Mouse (Mus musculus) hematopoietic stem cell, adult 5-6 weeks (primary cell): ENCODE data around the gene Faap100. TPM values are rescaled to one million over a fixed set of nuclear protein-coding genes. Genes with fewer than 3 reads are reported as not detected.
"Not testable (repeated sequence)": the region's sequence is repeated elsewhere in the genome, so short reads cannot be mapped to it uniquely, and the experiment has no call there.

Experiments used
- ATAC-seq, 2 experiments: fragments of 125-278 bp in 1 of 2; replicated peaks in 1 of 2; 2 replicates each; pipeline ENCODE4 v1.8.0; 2016 to 2017; ENCODE audit warnings: inconsistent platforms in 2 of 2, mild to moderate bottlenecking in 2 of 2, moderate number of reproducible peaks in 2 of 2, low read depth in 1 of 2, moderate TSS enrichment in 1 of 2; ENCODE audit not compliant: low FRiP score in 2 of 2, poor library complexity in 2 of 2, severe bottlenecking in 2 of 2, insufficient read depth in 1 of 2, low TSS enrichment in 1 of 2
- total RNA-seq: library from RNA; stranded (forward); fragments of 172-1452, 232-1000 nt; gene quantifications from 2 replicates; pipeline ENCODE4 v1.2.3, GENCODE M21; 2017

Gene Faap100
- total RNA-seq, 1 experiment from 2014 or later: 20.1 TPM

DNA sequence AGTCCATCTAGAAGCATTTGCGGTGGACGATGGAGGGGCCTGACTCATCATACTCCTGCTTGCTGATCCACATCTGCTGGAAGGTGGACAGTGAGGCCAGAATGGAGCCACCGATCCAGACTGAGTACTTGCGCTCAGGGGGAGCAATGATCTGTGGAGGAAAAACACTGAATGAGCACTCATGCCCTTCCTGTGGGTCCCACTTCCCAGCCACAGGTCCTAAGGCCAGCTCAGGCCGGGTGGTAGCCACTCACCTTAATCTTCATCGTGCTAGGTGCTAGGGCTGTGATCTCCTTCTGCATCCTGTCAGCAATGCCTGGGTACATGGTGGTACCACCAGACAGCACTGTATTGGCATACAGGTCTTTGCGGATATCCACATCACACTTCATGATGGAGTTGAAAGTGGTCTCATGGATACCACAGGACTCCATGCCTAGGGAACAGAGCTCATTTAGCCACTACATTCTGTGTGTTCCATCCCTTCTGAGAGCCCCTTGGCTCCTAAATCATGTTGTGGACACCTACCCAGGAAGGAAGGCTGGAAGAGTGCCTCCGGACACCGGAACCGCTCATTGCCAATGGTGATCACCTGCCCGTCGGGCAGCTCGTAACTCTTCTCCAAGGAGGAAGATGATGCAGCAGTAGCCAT is 32.1 kb downstream of the Faap100 start:
- not testable (repeated sequence) for ATAC-seq

DNA sequence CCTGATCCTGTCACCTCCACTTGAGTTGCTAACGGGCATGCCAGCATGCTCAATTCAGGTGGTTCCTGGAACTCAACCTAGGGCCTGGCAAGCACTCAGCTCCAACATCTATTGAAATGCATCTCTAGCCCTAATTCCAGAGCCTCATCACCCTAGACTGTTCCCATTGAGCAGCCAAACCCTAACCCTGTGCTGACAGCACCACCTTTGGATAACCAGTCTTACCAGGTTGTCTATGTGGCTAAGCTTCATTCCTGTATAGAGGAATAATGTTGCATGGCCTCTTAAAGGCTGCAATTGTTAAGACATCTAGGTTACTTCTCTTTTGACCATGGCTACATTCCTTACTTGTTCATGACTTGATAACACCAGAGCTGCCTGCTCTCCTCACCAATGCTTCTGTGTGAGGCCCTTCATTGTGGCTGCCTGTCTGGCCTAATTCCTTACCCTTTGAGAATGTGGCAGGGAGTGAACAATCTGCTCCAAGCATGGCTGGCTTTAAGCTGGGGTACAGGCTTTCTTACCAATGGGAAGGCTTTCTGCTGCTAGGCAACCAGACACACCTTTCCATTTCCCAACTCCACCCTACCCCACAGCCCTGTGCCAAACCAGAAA is 33.4 kb downstream of the Faap100 start:
- no peak for ATAC-seq

GRCm38 (mm10) chr11:120344310-120344920 is 34.1 kb downstream of the Faap100 start:
- no peak for ATAC-seq

DNA sequence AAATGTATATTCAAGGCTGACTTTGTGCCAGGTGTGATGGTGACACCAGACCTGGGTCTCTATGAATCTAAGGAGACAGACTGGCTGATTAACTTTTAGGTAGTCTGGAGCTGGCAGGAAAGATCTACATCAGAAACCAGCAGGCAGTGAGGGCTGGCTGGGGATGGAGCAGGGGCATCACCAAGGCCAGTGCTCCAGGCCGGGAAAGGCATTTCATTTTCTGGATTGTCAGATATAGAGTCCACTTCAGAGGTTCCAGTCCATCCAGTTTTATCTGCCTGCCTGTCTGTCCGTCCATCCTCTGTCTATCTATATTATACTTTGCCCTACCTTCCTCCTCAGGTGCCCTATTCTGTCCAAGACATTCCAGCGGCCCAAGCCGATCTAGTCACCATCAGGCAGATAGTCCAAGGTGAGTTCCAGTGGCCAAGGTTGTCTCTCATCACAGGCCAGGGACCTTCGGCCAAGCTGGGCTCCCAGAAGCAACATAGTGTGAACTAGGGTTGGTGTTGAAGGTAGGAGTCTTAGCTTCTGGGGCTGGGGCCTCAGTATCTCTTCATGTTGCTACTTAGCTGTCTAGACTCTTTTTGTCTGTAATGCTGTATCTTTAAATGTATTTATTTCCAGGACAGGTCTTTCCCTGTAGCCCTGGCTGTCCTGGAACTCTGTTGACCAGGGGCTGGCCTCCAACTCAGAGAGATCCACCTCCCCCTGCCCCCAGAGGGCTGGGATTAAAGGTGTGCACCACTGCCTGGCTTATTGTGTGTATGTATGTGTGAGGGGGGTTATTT is 34.9 kb downstream of the Faap100 start:
- ATAC-seq: no peak

GRCm38 (mm10) chr11:120342656-120343160 is 35.9 kb downstream of the Faap100 start:
- no peak for ATAC-seq

DNA sequence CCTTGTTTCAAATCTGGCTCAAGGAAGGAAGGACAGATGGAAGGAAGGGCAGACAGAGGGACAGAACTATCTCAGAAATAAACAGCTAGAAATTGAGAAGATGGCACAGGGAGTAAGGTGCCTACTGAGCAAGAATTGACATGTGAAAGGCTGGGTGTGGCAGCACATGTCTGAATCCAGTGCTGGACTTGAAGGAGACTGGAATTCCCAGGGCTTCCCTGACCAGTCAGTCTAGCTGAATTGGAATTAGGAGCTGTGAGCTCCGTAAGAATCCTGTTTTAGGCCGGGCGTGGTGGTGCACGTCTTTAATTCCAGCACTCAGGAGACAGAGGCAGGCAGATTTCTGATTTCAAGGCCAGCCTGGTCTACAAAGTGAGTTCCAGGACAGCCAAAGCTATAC is 36.9 kb downstream of the Faap100 start:
- no peak for ATAC-seq

- peak; percentile 17 to 51; a peak in 1 of 4 replicates for ATAC-seq
Measured at GRCm38 (mm10) chr11:120339978-120340513, 38.5 kb downstream of the Faap100 start.

- ATAC-seq: no peak
Measured at GRCm38 (mm10) chr11:120338786-120339185, 39.8 kb downstream of the Faap100 start.

DNA sequence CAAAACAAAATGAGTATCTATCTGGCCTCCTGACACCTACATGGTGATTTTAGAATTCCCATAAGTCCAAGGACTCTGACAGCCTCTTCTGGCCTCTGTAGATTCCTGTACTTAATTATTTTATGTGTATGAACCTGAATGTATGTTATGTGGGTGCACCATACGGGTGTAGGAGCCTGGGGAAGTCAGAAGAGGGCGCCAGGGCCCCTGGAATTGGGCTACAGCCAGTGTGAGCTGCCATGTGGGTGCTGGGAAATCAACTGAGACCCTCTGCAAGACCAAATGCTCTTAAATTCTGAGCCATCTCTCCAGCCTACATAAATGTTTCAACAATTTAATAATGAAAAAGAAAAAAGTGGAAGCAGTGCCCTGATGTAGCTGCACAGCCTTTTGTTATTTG is 41.1 kb downstream of the Faap100 start:
- ATAC-seq: no peak

DNA sequence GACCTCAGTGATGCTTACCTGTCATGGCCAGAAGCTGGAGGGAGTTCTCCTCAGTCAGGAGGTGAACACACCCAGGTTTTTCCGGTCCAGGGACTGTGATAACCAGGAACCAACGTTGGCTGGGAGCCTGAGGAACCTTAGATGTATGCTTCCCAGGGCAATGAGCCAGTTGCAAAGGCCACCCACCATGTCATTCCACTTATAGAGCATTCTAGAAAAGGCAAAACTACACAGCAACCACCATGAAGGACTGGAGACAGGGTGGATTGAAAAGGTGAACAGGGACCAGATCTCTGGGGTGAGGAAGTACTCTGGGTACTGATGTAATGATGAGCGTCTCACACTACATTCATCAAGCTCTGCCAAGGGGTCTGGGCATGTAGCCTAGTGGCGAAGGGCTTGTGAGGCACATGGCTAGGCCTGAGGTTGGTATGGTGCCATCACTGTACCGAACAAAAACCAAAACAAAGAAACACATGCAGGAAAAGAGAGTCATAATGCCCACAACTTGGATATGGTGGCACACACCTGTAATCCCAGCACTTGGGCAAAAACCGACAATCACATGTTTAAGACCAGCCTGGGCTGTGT is 43.0 kb downstream of the Faap100 start:
- no peak for ATAC-seq

DNA sequence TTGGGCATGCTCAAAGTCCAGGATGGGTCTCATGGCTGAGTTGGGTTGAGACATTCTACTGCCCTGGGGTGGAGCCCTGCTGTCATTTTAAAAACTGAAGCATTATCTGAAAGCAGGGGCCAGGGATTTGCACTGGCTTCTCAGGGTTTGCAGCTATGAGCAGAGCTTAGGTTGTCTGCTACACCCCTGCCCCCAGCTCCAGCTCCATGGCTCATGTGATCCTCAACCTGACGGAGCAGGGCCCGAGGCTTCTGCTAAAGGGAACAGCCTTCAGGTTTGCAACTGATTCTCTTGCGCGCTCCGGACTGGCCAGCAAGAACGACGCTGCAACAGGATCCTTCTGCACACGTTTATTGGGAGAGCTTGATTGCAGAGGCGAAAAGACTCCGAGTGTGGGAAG is 58.4 kb downstream of the Faap100 start:
- no peak for ATAC-seq

DNA sequence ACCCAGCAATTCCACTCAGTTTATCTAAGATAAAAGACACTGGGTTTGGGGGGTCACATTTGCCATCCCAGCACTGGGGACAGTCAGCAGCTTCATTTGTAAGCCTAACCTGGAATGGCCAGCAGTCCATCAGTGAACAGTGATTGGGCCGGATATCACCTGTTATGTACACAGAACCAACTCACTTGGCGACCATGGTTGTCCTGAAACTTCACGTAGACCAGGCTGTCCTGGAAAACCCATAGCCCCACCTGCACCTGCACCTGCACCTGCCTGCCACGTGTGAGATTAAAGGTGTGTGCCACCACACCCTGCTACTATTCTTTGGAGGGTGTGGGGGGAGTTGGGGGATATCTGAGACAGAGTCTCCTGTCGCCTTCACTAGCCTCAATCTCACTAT is 59.3 kb downstream of the Faap100 start:
- ATAC-seq: no peak

Other genes with a start within 250 kb of the Faap100 start
- gene Slc38a10, start 227.4 kb downstream of the Faap100 start, total RNA-seq: 39.1 and 44.8 TPM in 2 replicates
- 6.8 and 9.4 TPM in 2 replicates for gene Bahcc1, start 145.8 kb downstream of the Faap100 start, total RNA-seq
- gene Actg1, start 30.2 kb downstream of the Faap100 start, total RNA-seq: 814 and 932 TPM in 2 replicates
- gene Fscn2, start 17.2 kb downstream of the Faap100 start, total RNA-seq: 0.15 TPM in 1 of 2 replicates, not detected in the other
- 30.3 and 43.1 TPM in 2 replicates for gene Nploc4, start 58.9 kb upstream of the Faap100 start, total RNA-seq
- not detected in 2 replicates for gene Tspan10, start 63.9 kb upstream of the Faap100 start, total RNA-seq
- not detected in 2 replicates for gene Pde6g, start 74.7 kb upstream of the Faap100 start, total RNA-seq
- 10.2 and 12.0 TPM in 2 replicates for gene Oxld1, start 79.3 kb upstream of the Faap100 start, total RNA-seq
- 58.3 and 96.4 TPM in 2 replicates for gene Ccdc137, start 79.4 kb upstream of the Faap100 start, total RNA-seq
- gene Arl16, start 88.8 kb upstream of the Faap100 start, total RNA-seq: 12.8 and 24.0 TPM in 2 replicates
- 63.4 and 112 TPM in 2 replicates for gene Mrpl12, start 105.8 kb upstream of the Faap100 start, total RNA-seq
- 10.8 and 11.4 TPM in 2 replicates for gene Slc25a10, start 113.1 kb upstream of the Faap100 start, total RNA-seq
- not detected in 2 replicates for gene Gcgr, start 151.9 kb upstream of the Faap100 start, total RNA-seq
- gene Mcrip1, start 171.0 kb upstream of the Faap100 start, total RNA-seq: 11.6 and 21.4 TPM in 2 replicates
- gene Ppp1r27, start 172.4 kb upstream of the Faap100 start, total RNA-seq: not detected in 2 replicates
- gene P4hb, start 194.5 kb upstream of the Faap100 start, total RNA-seq: 384 and 534 TPM in 2 replicates
- 110 and 120 TPM in 2 replicates for gene Arhgdia, start 202.9 kb upstream of the Faap100 start, total RNA-seq
- gene Alyref, start 219.6 kb upstream of the Faap100 start, total RNA-seq: 110 and 227 TPM in 2 replicates
- 18.1 and 32.6 TPM in 2 replicates for gene Anapc11, start 219.7 kb upstream of the Faap100 start, total RNA-seq
- not detected in 2 replicates for gene Npb, start 229.7 kb upstream of the Faap100 start, total RNA-seq
- gene Pcyt2, start 239.2 kb upstream of the Faap100 start, total RNA-seq: 38.6 and 41.7 TPM in 2 replicates
- 52.4 and 56.7 TPM in 2 replicates for gene Sirt7, start 246.5 kb upstream of the Faap100 start, total RNA-seq